Mouse (Mus musculus) liver, adult 10 weeks (tissue): Measurements from ENCODE around the gene Mmp19. TPM values are rescaled to one million over a fixed set of nuclear protein-coding genes. Genes with fewer than 3 reads are reported as not detected.

Experiments used
- polyA plus RNA-seq: library from polyadenylated mRNA; stranded (reverse); fragments of 350-450 nt; fragmentation: Illumina TruSeq; extraction: RNeasy Lipid Tissue Mini Kit (QIAGEN cat#74804); gene quantifications from one replicate; pipeline ENCODE4 v1.2.3, GENCODE M21; 2014; ENCODE audit warnings: low read depth, low replicate concordance

Mmp19 gene
- 56.0 TPM for polyA plus RNA-seq

DNA sequence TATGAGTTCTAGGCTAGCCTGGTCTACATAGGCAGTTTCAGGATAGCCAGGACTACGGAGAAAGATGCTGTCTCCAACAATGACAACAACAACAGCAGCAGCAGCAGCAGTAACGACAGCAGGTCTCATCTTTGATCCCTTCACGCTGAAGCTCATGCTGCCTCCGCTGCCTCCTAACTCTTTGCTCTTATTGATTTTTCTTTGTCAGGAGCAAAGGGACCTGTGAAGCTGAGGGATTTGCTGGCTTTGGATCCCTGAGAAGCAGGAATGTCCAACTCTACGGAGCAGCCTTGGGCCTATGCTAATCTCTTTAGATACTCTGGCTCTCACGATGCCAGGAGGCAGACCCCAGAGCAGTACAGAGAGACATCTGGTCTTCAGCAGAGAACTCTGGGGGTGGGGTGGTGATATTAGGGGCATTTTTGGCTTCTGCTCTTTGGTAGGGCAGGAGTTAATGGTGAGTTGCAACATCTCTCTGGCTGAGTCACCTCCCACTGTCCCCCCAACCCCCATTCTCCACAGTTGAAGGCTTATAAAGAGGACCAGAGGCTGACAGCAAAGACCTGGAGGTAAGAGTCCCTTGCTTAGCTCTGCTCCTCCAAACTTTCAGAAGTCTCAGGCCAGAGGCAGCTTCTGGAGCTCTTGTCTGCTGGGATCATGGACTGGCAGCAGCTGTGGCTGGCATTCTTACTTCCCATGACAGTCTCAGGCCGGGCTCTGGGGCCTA, at the start of gene Mmp19:
Gene Mmp19, plus strand, starts transcription at position 513 of the 727 bp plus-strand sequence.

DNA sequence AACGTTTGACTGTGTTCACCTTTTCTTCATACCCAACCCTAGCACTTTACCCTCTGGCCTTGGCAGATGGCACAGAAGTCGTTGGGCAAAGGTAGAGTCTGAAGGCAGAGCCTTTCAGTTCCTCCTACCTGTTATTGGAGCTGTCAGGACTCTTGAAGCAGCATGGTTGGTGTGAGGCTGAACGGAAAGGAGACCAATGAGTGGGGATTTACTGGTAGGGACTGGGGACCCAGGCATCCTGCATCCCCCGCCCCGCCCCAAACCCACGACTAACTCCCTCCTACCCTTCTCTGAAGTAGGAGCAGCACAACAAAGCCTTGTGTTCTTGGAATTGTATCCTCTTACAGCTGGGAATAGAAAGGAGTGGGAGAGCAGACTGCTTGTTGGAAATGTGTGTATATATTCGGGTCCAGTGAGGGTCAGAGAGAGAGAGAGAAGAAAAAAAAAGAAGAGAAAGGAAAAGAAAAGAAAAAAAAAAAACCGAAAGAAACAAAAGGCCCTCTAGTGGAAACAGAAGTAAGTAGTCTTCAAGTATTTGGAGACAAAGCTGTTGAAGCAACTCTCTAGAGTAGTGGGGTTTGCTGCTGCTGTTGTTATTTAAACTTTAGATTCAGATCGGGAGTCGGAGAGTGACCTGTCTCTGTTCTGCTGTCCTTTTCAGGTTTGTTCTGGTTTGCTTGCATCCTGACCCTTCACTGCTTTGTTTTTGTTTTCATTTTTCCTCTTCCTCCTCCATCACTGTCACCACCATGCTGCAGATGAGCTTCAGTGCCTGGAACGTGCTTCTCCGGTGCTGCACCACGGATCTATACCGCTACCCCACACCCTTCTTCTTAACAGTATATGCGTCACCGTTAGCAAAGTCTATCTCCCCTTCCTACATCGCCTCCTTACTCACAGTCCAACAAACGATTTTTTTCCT, 45.8 kb upstream of the Mmp19 start, which contains the start of gene Dgka:
Gene Dgka, minus strand, starts transcription at position 176 of the 922 bp plus-strand sequence.

DNA sequence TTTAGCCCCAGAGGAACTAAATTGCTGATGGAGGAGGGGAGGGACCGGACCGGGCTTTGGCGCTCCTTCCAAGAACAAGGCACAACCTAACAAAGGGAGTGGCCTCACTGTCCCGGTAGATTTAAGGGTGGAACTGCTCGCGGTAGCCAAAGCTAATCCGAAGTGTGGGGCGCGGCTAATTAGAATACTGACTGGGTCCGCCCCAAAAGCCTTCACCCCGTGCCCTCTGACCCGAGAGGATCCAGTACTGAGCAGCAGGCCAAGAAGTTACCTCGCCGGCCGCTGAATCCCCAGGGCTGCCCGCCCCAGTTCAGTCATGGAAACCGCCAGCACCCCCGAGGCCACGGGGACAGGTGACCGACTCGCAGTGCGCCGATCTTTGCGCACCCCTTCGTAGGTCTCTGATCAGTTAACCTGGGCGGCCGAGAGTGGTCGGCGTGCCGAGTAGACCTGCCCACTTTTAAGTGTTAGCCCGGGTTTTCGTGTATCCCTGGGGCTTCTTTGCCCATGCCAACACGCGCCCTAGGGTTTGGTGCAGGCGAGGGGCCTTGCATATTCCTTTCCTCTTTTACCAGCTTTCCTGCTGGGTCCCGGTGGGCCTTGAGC, 43.0 kb upstream of the Mmp19 start, which contains the start of gene Pym1:
Gene Pym1, plus strand, starts transcription at position 244 of the 606 bp plus-strand sequence.

DNA sequence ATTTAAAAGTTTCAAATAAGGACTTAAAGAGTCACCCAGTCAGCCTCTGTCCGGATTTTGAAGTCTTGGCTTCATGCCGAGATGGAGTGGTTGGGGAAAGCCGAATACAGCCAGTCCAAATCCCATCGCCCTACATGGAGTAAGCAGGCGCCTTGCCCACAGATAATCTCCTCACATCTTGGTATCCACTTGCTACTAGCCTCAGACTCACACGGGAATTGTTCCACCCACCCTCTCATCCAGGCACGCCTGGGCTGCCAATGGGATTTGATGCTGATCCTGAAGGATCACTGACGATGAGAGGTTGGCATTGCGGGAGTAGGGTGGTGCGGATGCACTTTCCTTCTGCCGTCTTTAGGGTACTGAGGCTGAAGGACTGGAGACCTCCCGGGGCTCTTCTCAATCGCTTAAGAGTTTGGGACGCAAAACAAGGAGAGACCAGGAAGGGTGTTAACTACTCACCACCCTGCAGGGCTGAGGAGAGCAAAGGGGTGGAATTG, 13.1 kb downstream of the Mmp19 start, which contains the start of gene Dnajc14:
Gene Dnajc14, plus strand, starts transcription at position 292 of the 500 bp plus-strand sequence.

DNA sequence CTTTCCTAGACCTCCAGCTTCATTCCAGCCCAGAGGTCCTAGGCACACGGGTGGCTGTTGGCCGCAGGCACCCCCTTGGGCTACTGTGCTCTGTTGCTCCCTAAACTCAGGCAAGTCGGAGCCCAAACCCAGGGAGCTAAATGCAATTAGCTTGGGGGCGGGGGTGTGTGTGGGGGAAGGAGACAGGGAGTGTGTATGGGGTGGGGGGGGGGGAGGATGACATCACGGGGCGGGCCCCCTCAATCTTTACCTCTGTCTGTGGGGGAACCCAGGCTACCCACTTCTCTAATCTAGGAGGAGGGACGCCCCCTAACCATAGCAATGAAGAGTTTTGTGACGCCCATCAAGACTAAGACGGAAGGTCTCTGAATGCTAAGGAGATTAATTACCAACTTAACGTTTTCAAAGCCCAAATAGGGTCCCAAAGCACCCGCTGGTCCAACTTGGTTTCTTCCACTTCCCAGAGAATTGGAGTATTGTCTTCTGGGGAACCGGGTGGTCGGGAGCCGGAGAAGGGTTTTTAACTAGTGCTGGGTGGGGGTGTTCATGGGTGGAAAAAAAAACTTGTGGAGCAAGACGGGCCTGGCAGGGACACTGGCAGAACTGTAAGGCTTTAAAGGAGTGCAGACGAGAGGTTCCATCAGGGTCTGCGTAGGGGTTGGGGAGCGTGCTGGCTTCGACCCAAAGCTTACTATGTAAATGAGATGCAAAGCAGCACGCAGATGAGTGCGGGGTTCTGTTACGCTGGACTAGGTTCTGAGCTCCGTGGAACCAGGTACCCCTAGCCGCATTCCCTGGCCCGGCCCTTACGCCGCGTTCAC, 13.8 kb downstream of the Mmp19 start, which contains the start of gene Tmem198b:
Gene Tmem198b, minus strand, starts transcription at position 100 of the 821 bp plus-strand sequence.

DNA sequence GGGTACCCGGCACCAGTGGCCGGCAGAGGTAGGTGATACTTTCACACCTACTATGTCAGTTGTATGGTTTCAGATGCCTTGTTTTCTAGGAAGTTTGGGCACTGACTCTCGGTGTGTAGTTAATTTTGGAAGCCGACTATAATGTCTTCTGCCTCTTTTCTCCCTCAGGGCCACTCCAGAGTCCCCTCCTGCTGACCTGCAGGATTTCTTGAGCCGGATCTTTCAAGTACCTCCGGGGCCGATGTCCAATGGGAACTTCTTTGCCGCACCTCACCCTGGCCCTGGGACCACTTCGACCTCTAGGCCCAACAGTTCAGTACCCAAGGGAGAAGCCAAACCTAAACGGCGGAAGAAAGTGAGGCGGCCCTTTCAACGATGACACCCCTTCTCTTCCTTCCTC, 26.3 kb downstream of the Mmp19 start, which contains the start of gene Sarnp:
Gene Sarnp, plus strand, starts transcription at position 301 of the 400 bp plus-strand sequence.

DNA sequence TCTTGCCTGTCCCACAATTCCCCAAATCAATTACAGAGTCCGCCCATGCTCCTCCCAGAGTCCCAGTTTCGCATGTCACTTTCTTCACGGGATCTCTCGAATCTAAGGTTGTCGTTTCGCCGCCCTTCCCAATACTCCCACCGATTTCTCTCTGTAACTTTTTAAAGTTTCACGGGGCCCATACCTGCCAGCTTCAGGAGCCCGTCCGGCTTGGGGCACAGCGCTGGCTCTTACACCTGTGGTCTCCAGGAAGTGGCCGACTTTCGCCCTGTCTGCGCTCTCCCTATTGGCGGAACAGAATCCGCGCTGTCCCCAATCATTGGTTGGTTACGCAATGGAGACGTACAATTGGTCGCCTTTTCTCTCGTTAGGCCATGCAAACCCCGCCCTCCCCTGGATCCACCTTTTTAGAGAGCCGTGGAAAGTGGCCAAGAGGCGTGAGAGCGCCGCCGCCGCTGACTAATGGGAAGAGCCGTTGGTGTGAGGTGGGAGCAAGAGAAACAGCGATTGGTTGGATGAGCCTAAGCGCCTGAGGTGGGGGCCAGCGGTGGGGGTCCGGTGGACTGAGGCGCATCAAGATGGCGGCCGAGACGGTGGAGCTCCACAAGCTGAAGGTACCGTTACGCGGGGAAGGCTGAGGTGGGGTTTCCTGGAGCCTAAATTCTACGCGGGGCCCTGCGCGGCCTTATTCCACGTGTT, 30.8 kb downstream of the Mmp19 start, which contains the start of gene Ormdl2:
Gene Ormdl2, minus strand, starts transcription at position 288 of the 699 bp plus-strand sequence.

Other genes starting within 250 kb of the Mmp19 start
- gene Zc3h10, start 243.1 kb upstream of the Mmp19 start, polyA plus RNA-seq, result 0.85 TPM
- gene Rpl41, start 241.6 kb upstream of the Mmp19 start, polyA plus RNA-seq, result 17.9 TPM
- gene Pa2g4, start 224.9 kb upstream of the Mmp19 start, polyA plus RNA-seq, result 57.7 TPM
- 51.1 TPM for gene Erbb3, start 201.3 kb upstream of the Mmp19 start, polyA plus RNA-seq
- 7.3 TPM for gene Rps26, start 164.2 kb upstream of the Mmp19 start, polyA plus RNA-seq
- gene Ikzf4, start 144.9 kb upstream of the Mmp19 start, polyA plus RNA-seq, result 0.13 TPM
- gene Suox, start 116.8 kb upstream of the Mmp19 start, polyA plus RNA-seq, result 75.1 TPM
- gene Rab5b, start 94.6 kb upstream of the Mmp19 start, polyA plus RNA-seq, result 81.8 TPM
- not detected for gene Pmel, start 86.7 kb upstream of the Mmp19 start, polyA plus RNA-seq
- gene Cdk2, start 85.9 kb upstream of the Mmp19 start, polyA plus RNA-seq, result 5.6 TPM
- 5.1 TPM for gene Dgka, start 46.1 kb upstream of the Mmp19 start, polyA plus RNA-seq
- 2.5 TPM for gene Pym1, start 43.0 kb upstream of the Mmp19 start, polyA plus RNA-seq
- 19.5 TPM for gene Dnajc14, start 13.2 kb downstream of the Mmp19 start, polyA plus RNA-seq
- 2.1 TPM for gene Tmem198b, start 13.5 kb downstream of the Mmp19 start, polyA plus RNA-seq
- gene Sarnp, start 26.4 kb downstream of the Mmp19 start, polyA plus RNA-seq, result 153 TPM
- gene Ormdl2, start 30.7 kb downstream of the Mmp19 start, polyA plus RNA-seq, result 126 TPM
- gene Gdf11, start 100.8 kb downstream of the Mmp19 start, polyA plus RNA-seq, result not detected
- gene Cd63, start 110.1 kb downstream of the Mmp19 start, polyA plus RNA-seq, result 7.7 TPM
- 7.7 TPM for gene Rdh5, start 132.0 kb downstream of the Mmp19 start, polyA plus RNA-seq
- gene Bloc1s1, start 133.1 kb downstream of the Mmp19 start, polyA plus RNA-seq, result 15.0 TPM
- 0.69 TPM for gene Itga7, start 142.9 kb downstream of the Mmp19 start, polyA plus RNA-seq
- gene Mettl7b, start 170.1 kb downstream of the Mmp19 start, polyA plus RNA-seq, result 198 TPM
- gene Olfr9, start 198.5 kb downstream of the Mmp19 start, polyA plus RNA-seq, result not detected
- not detected for gene Olfr763, start 219.9 kb downstream of the Mmp19 start, polyA plus RNA-seq
- gene Olfr764-ps1, start 249.0 kb downstream of the Mmp19 start, polyA plus RNA-seq, result not detected